Mouse (Mus musculus): ENCODE results near the gene Lsamp. TPM values are rescaled to one million over a fixed set of nuclear protein-coding genes. Genes with fewer than 3 reads are reported as not detected.

Lsamp gene
- polyA plus RNA-seq, 1 experiment from 2014 or later: 8.2 TPM

DNA sequence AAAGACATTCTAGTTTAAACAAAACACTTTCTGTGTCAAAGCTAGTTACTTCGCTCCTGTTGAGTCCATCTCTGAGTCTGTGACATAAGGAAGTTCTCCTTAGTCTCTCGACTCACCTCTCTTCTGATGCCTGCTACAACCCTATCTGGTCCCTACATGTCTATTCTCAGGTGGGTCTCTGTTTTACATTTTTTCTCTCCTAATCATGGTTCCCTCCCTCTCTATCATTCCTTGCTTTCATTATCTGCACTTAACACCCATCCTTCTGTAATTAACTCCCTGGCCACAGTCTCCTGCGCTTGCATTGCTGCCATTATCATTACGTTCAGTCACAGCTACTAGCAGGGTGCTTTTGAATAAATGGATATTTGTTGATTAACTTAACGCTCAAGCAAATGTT lies 726.3 kb downstream of the Lsamp start:
- H3K4me2 ChIP-seq (ENCODE audit: low read depth, low read length): no peak overlapping the region
- H3K4me3 ChIP-seq (replicated peaks; ENCODE audit: low read length): no peak overlapping the region
- H3K9ac ChIP-seq (ENCODE audit: low read length): no peak overlapping the region
- no peaks in the 10 kb centered on the region for H3K27me3 ChIP-seq (ENCODE audit: control insufficient read depth, insufficient read depth, low read length)
- WGBS: 80% methylated on average over 5 of the region's 5 CpGs
- H3K4me1 ChIP-seq (ENCODE audit: control insufficient read depth, insufficient read depth, low read length): 0 out of 2 replicates have a peak, but pooled peaks cover 2% of the 10 kb centered on the region
- no peak for ATAC-seq (ENCODE audit: insufficient read depth, low FRiP score)
- no peaks in the 10 kb centered on the region for H3K36me3 ChIP-seq (ENCODE audit: control insufficient read depth, insufficient read depth, low read length)
- no peak overlapping the region for H3K27ac ChIP-seq (ENCODE audit: low read length)
- H3K9me3 ChIP-seq (replicated peaks; ENCODE audit: control insufficient read depth, low read length): no peaks in the 10 kb centered on the region

DNA sequence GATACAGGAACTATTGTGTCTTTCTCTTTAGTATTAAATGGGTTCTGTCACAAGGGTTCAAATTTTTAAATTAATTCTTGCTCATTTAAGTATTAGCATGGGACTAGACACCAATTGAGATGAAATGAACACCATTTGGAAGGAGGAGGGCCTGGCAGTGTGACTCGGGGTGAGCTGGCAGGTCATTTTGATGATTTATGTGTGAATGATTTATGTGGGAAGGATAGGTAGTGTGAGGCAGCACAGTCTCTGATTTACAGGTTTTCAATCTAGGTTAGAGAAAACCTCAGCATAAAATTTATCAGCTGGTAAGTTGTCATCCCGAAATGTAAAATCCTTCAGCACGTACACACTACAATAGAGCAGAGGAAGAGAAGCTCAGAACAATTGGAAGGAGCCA lies 729.6 kb downstream of the Lsamp start:
- WGBS: 60% methylated on average over 3 of the region's 3 CpGs
- Histone ChIP-seq H3K4me1 (ENCODE audit: control insufficient read depth, insufficient read depth, low read length) (0 out of 2 replicates have a peak, but pooled peaks cover 2% of the 10 kb centered on the region), H3K4me2 (ENCODE audit: low read depth, low read length) (no peak overlapping the region), H3K27ac (ENCODE audit: low read length) (no peak overlapping the region), H3K36me3 (ENCODE audit: control insufficient read depth, insufficient read depth, low read length) (no peaks in the 10 kb centered on the region), H3K4me3 (replicated peaks; ENCODE audit: low read length) (no peak overlapping the region), H3K9ac (ENCODE audit: low read length) (no peak overlapping the region), H3K9me3 (replicated peaks; ENCODE audit: control insufficient read depth, low read length) (no peaks in the 10 kb centered on the region), H3K27me3 (ENCODE audit: control insufficient read depth, insufficient read depth, low read length) (no peaks in the 10 kb centered on the region)
- ATAC-seq (ENCODE audit: insufficient read depth, low FRiP score): no peak

- WGBS: 37% methylated on average over 6 of the region's 6 CpGs
- no peak for ATAC-seq (ENCODE audit: insufficient read depth, low FRiP score)
- no peak overlapping the region for H3K9ac ChIP-seq (ENCODE audit: low read length)
Measured at GRCm38 (mm10) chr16:40739015-40739414, 754.9 kb downstream of the Lsamp start.

GRCm38 (mm10) chr16:40739771-40740170 lies 755.6 kb downstream of the Lsamp start:
- H3K27me3 ChIP-seq (ENCODE audit: control insufficient read depth, insufficient read depth, low read length): no peaks in the 10 kb centered on the region
- no peak overlapping the region for H3K4me2 ChIP-seq (ENCODE audit: low read depth, low read length)
- no peaks in the 10 kb centered on the region for H3K9me3 ChIP-seq (replicated peaks; ENCODE audit: control insufficient read depth, low read length)
- H3K27ac ChIP-seq (ENCODE audit: low read length): no peak overlapping the region
- WGBS: 69% methylated on average over 6 of the region's 6 CpGs
- no peak overlapping the region for H3K4me3 ChIP-seq (replicated peaks; ENCODE audit: low read length)
- no peak overlapping the region for H3K9ac ChIP-seq (ENCODE audit: low read length)
- no peak for ATAC-seq (ENCODE audit: insufficient read depth, low FRiP score)
- H3K36me3 ChIP-seq (ENCODE audit: control insufficient read depth, insufficient read depth, low read length): no peaks in the 10 kb centered on the region
- no peaks in the 10 kb centered on the region for H3K4me1 ChIP-seq (ENCODE audit: control insufficient read depth, insufficient read depth, low read length)

More at GRCm38 (mm10) chr16:40739015-40739414, 754.9 kb downstream of the Lsamp start:
- no peaks in the 10 kb centered on the region for H3K9me3 ChIP-seq (replicated peaks; ENCODE audit: control insufficient read depth, low read length)
- no peak overlapping the region for H3K4me3 ChIP-seq (replicated peaks; ENCODE audit: low read length)
- no peaks in the 10 kb centered on the region for H3K4me1 ChIP-seq (ENCODE audit: control insufficient read depth, insufficient read depth, low read length)
- H3K27ac ChIP-seq (ENCODE audit: low read length): no peak overlapping the region
- H3K4me2 ChIP-seq (ENCODE audit: low read depth, low read length): no peak overlapping the region
- no peaks in the 10 kb centered on the region for H3K27me3 ChIP-seq (ENCODE audit: control insufficient read depth, insufficient read depth, low read length)
- no peaks in the 10 kb centered on the region for H3K36me3 ChIP-seq (ENCODE audit: control insufficient read depth, insufficient read depth, low read length)

DNA sequence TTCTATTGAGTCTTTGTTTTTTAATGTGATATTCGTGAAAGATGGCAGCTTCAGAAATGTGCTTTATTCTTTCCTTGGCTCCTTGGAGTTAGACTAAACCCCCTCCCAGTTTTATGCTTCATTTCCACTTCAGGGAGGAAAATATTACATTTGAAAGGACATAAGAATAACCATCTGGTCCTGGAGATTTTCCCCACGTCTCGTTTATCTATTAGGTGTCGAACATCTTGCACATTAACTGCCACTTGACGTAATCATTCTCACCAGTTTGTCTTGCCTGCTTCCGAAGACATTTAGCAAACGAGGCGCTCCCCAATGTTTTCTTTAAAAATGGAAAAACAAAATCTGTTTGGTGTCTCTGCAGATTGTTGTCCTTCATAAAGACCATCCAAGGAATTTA lies 756.1 kb downstream of the Lsamp start:
- Histone ChIP-seq H3K9me3 (replicated peaks; ENCODE audit: control insufficient read depth, low read length) (no peaks in the 10 kb centered on the region), H3K9ac (ENCODE audit: low read length) (no peak overlapping the region), H3K4me1 (ENCODE audit: control insufficient read depth, insufficient read depth, low read length) (no peaks in the 10 kb centered on the region), H3K4me3 (replicated peaks; ENCODE audit: low read length) (no peak overlapping the region), H3K27ac (ENCODE audit: low read length) (no peak overlapping the region), H3K27me3 (ENCODE audit: control insufficient read depth, insufficient read depth, low read length) (no peaks in the 10 kb centered on the region), H3K4me2 (ENCODE audit: low read depth, low read length) (no peak overlapping the region), H3K36me3 (ENCODE audit: control insufficient read depth, insufficient read depth, low read length) (no peaks in the 10 kb centered on the region)
- no peak for ATAC-seq (ENCODE audit: insufficient read depth, low FRiP score)
- WGBS: 74% methylated on average over 8 of the region's 8 CpGs

DNA sequence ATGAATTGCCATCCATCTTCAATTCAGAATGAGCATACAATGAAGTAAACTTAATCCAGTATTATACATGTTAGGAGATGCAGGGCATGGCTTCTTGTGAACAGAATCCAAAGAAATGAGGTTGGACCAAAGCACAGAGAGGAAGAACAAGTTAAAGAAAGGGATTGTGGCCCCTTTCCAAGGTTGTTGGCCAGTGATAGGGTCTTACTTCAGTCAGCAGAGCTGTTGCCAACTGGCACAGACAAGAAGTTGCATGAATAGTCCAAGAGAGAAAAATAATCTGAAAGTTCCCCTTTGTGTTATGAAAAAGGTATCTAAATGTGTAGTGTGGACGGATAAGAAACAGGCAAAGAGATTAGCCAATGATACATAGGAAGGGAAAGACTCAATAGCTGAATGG lies 843.0 kb downstream of the Lsamp start:
- Histone ChIP-seq H3K9me3 (replicated peaks; ENCODE audit: control insufficient read depth, low read length) (no peaks in the 10 kb centered on the region), H3K4me2 (ENCODE audit: low read depth, low read length) (no peak overlapping the region), H3K27ac (ENCODE audit: low read length) (no peak overlapping the region), H3K4me1 (ENCODE audit: control insufficient read depth, insufficient read depth, low read length) (no peaks in the 10 kb centered on the region), H3K4me3 (replicated peaks; ENCODE audit: low read length) (no peak overlapping the region), H3K36me3 (ENCODE audit: control insufficient read depth, insufficient read depth, low read length) (no peaks in the 10 kb centered on the region), H3K9ac (ENCODE audit: low read length) (no peak overlapping the region), H3K27me3 (ENCODE audit: control insufficient read depth, insufficient read depth, low read length) (no peaks in the 10 kb centered on the region)
- ATAC-seq (ENCODE audit: insufficient read depth, low FRiP score): no peak
- 50% methylated on average over 1 of the region's 1 CpGs for WGBS

DNA sequence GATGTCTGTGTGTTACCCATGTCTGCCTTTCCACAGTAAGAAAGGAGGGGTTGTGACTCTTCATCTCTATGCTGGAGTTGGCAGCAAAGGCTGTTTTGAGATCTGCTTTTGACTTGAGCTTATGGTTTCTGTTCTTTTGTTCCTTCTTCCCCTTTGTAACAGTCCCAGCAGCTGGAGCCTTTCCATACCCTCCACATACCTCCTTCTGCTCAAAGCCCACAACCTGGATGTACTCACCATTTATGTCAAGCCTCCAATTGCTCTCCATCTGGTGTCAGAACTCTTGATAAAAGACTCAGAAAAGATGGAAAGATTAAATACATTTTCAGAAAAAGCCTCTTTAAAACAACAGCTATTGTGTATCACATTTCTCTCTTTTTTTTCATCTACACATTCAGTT lies 847.4 kb downstream of the Lsamp start:
- Histone ChIP-seq H3K9me3 (replicated peaks; ENCODE audit: control insufficient read depth, low read length) (no peaks in the 10 kb centered on the region), H3K36me3 (ENCODE audit: control insufficient read depth, insufficient read depth, low read length) (no peaks in the 10 kb centered on the region), H3K4me1 (ENCODE audit: control insufficient read depth, insufficient read depth, low read length) (no peaks in the 10 kb centered on the region), H3K9ac (ENCODE audit: low read length) (no peak overlapping the region), H3K4me2 (ENCODE audit: low read depth, low read length) (no peak overlapping the region), H3K27ac (ENCODE audit: low read length) (no peak overlapping the region), H3K27me3 (ENCODE audit: control insufficient read depth, insufficient read depth, low read length) (no peaks in the 10 kb centered on the region), H3K4me3 (replicated peaks; ENCODE audit: low read length) (no peak overlapping the region)
- no peak for ATAC-seq (ENCODE audit: insufficient read depth, low FRiP score)

GRCm38 (mm10) chr16:40841765-40842164 lies 857.6 kb downstream of the Lsamp start:
- H3K27me3 ChIP-seq (ENCODE audit: control insufficient read depth, insufficient read depth, low read length): no peaks in the 10 kb centered on the region
- no peaks in the 10 kb centered on the region for H3K4me1 ChIP-seq (ENCODE audit: control insufficient read depth, insufficient read depth, low read length)
- WGBS: 47% methylated on average over 1 of the region's 1 CpGs
- H3K4me3 ChIP-seq (replicated peaks; ENCODE audit: low read length): no peak overlapping the region
- no peaks in the 10 kb centered on the region for H3K36me3 ChIP-seq (ENCODE audit: control insufficient read depth, insufficient read depth, low read length)
- no peak for ATAC-seq (ENCODE audit: insufficient read depth, low FRiP score)
- no peak overlapping the region for H3K4me2 ChIP-seq (ENCODE audit: low read depth, low read length)
- H3K9me3 ChIP-seq (replicated peaks; ENCODE audit: control insufficient read depth, low read length): no peaks in the 10 kb centered on the region
- H3K9ac ChIP-seq (ENCODE audit: low read length): no peak overlapping the region
- H3K27ac ChIP-seq (ENCODE audit: low read length): no peak overlapping the region

DNA sequence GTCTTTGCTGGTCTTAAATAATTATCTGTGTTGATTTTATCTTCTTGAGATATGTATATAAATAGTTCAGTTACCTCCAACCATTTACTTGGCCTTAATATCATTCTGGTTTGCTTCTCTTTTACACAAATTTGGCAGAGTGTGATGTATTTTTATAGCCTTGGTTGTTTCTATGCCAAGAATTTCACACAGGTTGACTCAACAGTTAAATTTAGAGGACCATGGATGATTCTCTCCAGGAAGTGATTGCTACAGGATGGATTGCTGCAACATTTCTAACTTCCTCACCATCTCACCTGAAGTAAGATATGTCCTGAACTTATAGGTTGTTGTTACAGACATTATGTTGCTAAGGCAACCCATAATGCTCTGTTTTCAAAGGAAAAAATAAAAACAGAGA lies 882.6 kb downstream of the Lsamp start:
- Histone ChIP-seq H3K27ac (ENCODE audit: low read length) (no peak overlapping the region), H3K9ac (ENCODE audit: low read length) (no peak overlapping the region), H3K27me3 (ENCODE audit: control insufficient read depth, insufficient read depth, low read length) (no peaks in the 10 kb centered on the region), H3K4me2 (ENCODE audit: low read depth, low read length) (no peak overlapping the region), H3K4me1 (ENCODE audit: control insufficient read depth, insufficient read depth, low read length) (no peaks in the 10 kb centered on the region), H3K9me3 (replicated peaks; ENCODE audit: control insufficient read depth, low read length) (no peaks in the 10 kb centered on the region), H3K4me3 (replicated peaks; ENCODE audit: low read length) (no peak overlapping the region), H3K36me3 (ENCODE audit: control insufficient read depth, insufficient read depth, low read length) (no peaks in the 10 kb centered on the region)
- no peak for ATAC-seq (ENCODE audit: insufficient read depth, low FRiP score)

DNA sequence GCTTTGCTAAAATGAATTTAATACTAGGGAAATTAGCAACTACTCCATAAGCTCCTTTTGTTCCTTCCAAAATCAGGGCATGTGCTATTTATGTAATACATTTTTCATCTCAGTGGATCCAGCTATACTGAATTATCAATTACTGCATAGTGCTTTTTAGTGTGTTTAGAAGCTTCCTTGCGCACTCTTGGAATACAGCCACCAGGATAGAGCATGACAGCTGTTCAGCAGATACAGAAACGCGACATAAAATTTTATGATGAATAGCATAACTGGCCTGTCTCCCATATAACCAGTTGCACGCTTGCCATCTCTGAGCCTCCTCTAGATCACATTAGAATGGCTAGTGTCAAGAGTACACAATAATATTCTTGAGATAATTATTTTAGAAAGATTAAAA lies 894.1 kb downstream of the Lsamp start:
- WGBS: 48% methylated on average over 4 of the region's 4 CpGs
- H3K9me3 ChIP-seq (replicated peaks; ENCODE audit: control insufficient read depth, low read length): no peaks in the 10 kb centered on the region
- no peak overlapping the region for H3K4me2 ChIP-seq (ENCODE audit: low read depth, low read length)
- H3K27me3 ChIP-seq (ENCODE audit: control insufficient read depth, insufficient read depth, low read length): no peaks in the 10 kb centered on the region
- H3K27ac ChIP-seq (ENCODE audit: low read length): no peak overlapping the region
- no peaks in the 10 kb centered on the region for H3K4me1 ChIP-seq (ENCODE audit: control insufficient read depth, insufficient read depth, low read length)
- ATAC-seq (ENCODE audit: insufficient read depth, low FRiP score): no peak
- H3K36me3 ChIP-seq (ENCODE audit: control insufficient read depth, insufficient read depth, low read length): no peaks in the 10 kb centered on the region
- H3K9ac ChIP-seq (ENCODE audit: low read length): no peak overlapping the region
- no peak overlapping the region for H3K4me3 ChIP-seq (replicated peaks; ENCODE audit: low read length)

All from stomach, embryonic 16.5 days (tissue).